In genomic region chr6:109149043-109149442, GRCm38 (mm10) we compare ENCODE assay signal across 19 mouse cellular contexts.
A peak's percentile ranks its signal among the peaks of the same experiment; 100 is the strongest.
DNase-seq lines count a peak whose midpoint lies in the region; ATAC-seq and TF ChIP-seq lines count a peak whose summit lies in the region.
"Had no signal": no experiment of that assay in that cellular context is flagged by ENCODE, and none has a peak within 500 bp of the region (broad histone marks: within the 10 kb centered on the region; RNA-seq: fewer than 3 reads in every experiment).

No protein-coding gene starts in this region.

- H3K79me2 ChIP-seq in heart, adult 2 months (replicated peaks; ENCODE audit: control insufficient read depth, insufficient read depth, low read length), result no peaks in the 10 kb centered on the region
- no peaks in the 10 kb centered on the region for H3K79me2 ChIP-seq in CH12.LX (replicated peaks; ENCODE audit: control insufficient read depth, extremely low read depth, insufficient read depth, poor library complexity, severe bottlenecking)

- in situ Hi-C loops in CH12.LX (cut with MboI; ENCODE audit: low pct_ligation_motif_present, low pct_unique_long_range_greater_than_20kb, low sequenced_read_pairs), result no loop called here

- DNase-seq in heart, adult 2 months, result no peak
- no peak for DNase-seq in left cerebral cortex, adult 2 months (ENCODE audit: extremely low spot score in 1 of 2, low spot score in 2 of 2)
- no peak for DNase-seq in left cerebral cortex, adult 9 months (ENCODE audit: low spot score in 2 of 2)
- DNase-seq in CH12.LX (ENCODE audit: extremely low read depth) (peak; percentile 9), NIH3T3 (ENCODE audit: low read depth) (peak; percentile 41)
- DNase-seq in c-Kit-positive CD71-positive TER-119-positive erythroid progenitor cells, embryonic 14.5 days (ENCODE audit: low spot score), result no peak
- no peak for DNase-seq in spleen, adult 18-20 months
- DNase-seq: adrenal gland, postnatal 10 days; cerebellum, adult 8-10 months; heart, adult 18-20 months; layer of hippocampus, postnatal 36 days; left cerebral cortex, postnatal 4 days; thymus, postnatal 4 days had no signal

- TF ChIP-seq RAD21 in CH12.LX (IDR thresholded peaks at IDR 0.05; ENCODE audit: low read depth, low read length), result peak; percentile 29

- no peak overlapping the region for H3K27ac ChIP-seq in heart, adult 2 months
- no peak overlapping the region for H3K27ac ChIP-seq in heart, embryonic 12.5 days (ENCODE audit: poor library complexity, severe bottlenecking)
- H3K27ac ChIP-seq in left cerebral cortex, adult 2 months, result no peak overlapping the region
- H3K27ac ChIP-seq in CH12.LX (ENCODE audit: insufficient read depth, low read depth), result no peak overlapping the region
- H3K27ac ChIP-seq: hindbrain, embryonic 12.5 days; intestine, embryonic 15.5 days; lung, embryonic 15.5 days had no signal

- dilution Hi-C loops in CH12.LX (cut with MboI; ENCODE audit: extremely low pct_ligation_motif_present, extremely low pct_unique_long_range_greater_than_20kb, low sequenced_read_pairs), result no loop called here

- no peaks in the 10 kb centered on the region for H3K36me3 ChIP-seq in heart, adult 2 months (ENCODE audit: control insufficient read depth, insufficient read depth, low read length)
- no peaks in the 10 kb centered on the region for H3K36me3 ChIP-seq in heart, embryonic 12.5 days
- H3K36me3 ChIP-seq in CH12.LX (replicated peaks in 1 of 2; ENCODE audit: control insufficient read depth in 1 of 2, insufficient read depth in 1 of 2, low read length in 1 of 2), result no peaks in the 10 kb centered on the region
- H3K36me3 ChIP-seq: hindbrain, embryonic 12.5 days; intestine, embryonic 15.5 days; lung, embryonic 15.5 days; neural tube, embryonic 13.5 days had no signal

- no peak for TF ChIP-seq EP300 in heart, adult 2 months (IDR thresholded peaks at IDR 0.05; ENCODE audit: insufficient read depth, low read depth, low read length)
- TF ChIP-seq EP300 in CH12.LX (IDR thresholded peaks at IDR 0.05; ENCODE audit: low read length), result no peak

- WGBS in heart, adult 2 months, result 80% methylated on average over 8 of the region's 8 CpGs
- 76% methylated on average over 8 of the region's 8 CpGs for WGBS in heart, embryonic 12.5 days

- intact Hi-C loops in heart, adult 2 months (cut with DNase I), result no loop called here
- intact Hi-C loops in left cerebral cortex, adult 2 months (cut with DNase I), result loop anchor here (5.0 kb wide), 2 partner anchors 187 to 277 kb away; no protein-coding TSS in a partner anchor

- no peak overlapping the region for H3K9ac ChIP-seq in heart, adult 2 months (ENCODE audit: low read depth, low read length)
- H3K9ac ChIP-seq in heart, embryonic 12.5 days, result no peak overlapping the region
- H3K9ac ChIP-seq in CH12.LX (ENCODE audit: insufficient read depth, low read depth), result no peak overlapping the region
- H3K9ac ChIP-seq: hindbrain, embryonic 12.5 days; intestine, embryonic 15.5 days; lung, embryonic 15.5 days; neural tube, embryonic 13.5 days had no signal

- 0 out of 2 replicates have a peak, but pooled peaks have one; percentile 13 for TF ChIP-seq CTCF in heart, adult 2 months (IDR thresholded peaks at IDR 0.05)
- TF ChIP-seq CTCF in left cerebral cortex, adult 2 months (IDR thresholded peaks at IDR 0.05), result peak; percentile 36
- peak in 1 of 2 experiments; percentile 45; a peak in 2 of 4 replicates for TF ChIP-seq CTCF in CH12.LX (conservative IDR thresholded peaks at IDR 0.05 in 1 of 2, IDR thresholded peaks at IDR 0.05 in 1 of 2; ENCODE audit: low read depth in 2 of 2, low read length in 2 of 2)

- H3K4me3 ChIP-seq in heart, adult 2 months, result no peak overlapping the region
- no peak overlapping the region for H3K4me3 ChIP-seq in heart, embryonic 12.5 days
- no peak overlapping the region for H3K4me3 ChIP-seq in left cerebral cortex, adult 2 months
- H3K4me3 ChIP-seq in CH12.LX (replicated peaks in 1 of 3; ENCODE audit: low read depth in 2 of 3, low read length in 2 of 3, poor library complexity in 1 of 3), result no peak overlapping the region
- H3K4me3 ChIP-seq: hindbrain, embryonic 12.5 days; intestine, embryonic 15.5 days; lung, embryonic 15.5 days; neural tube, embryonic 13.5 days had no signal

- no peaks in the 10 kb centered on the region for H3K27me3 ChIP-seq in heart, adult 2 months (ENCODE audit: control insufficient read depth, insufficient read depth, low read length)
- H3K27me3 ChIP-seq in heart, embryonic 12.5 days (replicated peaks), result no peaks in the 10 kb centered on the region
- no peaks in the 10 kb centered on the region for H3K27me3 ChIP-seq in CH12.LX (replicated peaks)
- H3K27me3 ChIP-seq: hindbrain, embryonic 12.5 days; intestine, embryonic 15.5 days; lung, embryonic 15.5 days; neural tube, embryonic 13.5 days had no signal

- no peaks in the 10 kb centered on the region for H3K9me3 ChIP-seq in heart, embryonic 12.5 days (replicated peaks)
- H3K9me3 ChIP-seq in CH12.LX (replicated peaks; ENCODE audit: low read length), result no peaks in the 10 kb centered on the region
- H3K9me3 ChIP-seq: hindbrain, embryonic 12.5 days; intestine, embryonic 15.5 days; lung, embryonic 15.5 days; neural tube, embryonic 13.5 days had no signal

- H3K4me2 ChIP-seq in heart, embryonic 12.5 days, result no peak overlapping the region
- H3K4me2 ChIP-seq in CH12.LX (ENCODE audit: insufficient read depth, low read depth, poor library complexity, severe bottlenecking), result no peak overlapping the region
- H3K4me2 ChIP-seq: hindbrain, embryonic 12.5 days; intestine, embryonic 15.5 days; lung, embryonic 15.5 days; neural tube, embryonic 13.5 days had no signal

- H3K4me1 ChIP-seq in heart, adult 2 months (ENCODE audit: control insufficient read depth, insufficient read depth, low read length), result peaks cover 2% of the 10 kb centered on the region; the same call in 1 of the 2 replicates
- H3K4me1 ChIP-seq in heart, embryonic 12.5 days (replicated peaks), result no peaks in the 10 kb centered on the region
- H3K4me1 ChIP-seq in CH12.LX (ENCODE audit: control insufficient read depth in 1 of 2, insufficient read depth in 2 of 2), result no peaks in the 10 kb centered on the region
- H3K4me1 ChIP-seq: intestine, embryonic 15.5 days; lung, embryonic 15.5 days had no signal

- no peak for ATAC-seq in heart, embryonic 12.5 days (ENCODE audit: insufficient number of reproducible peaks, low FRiP score)
- ATAC-seq: forebrain, embryonic 16.5 days; intestine, embryonic 15.5 days had no signal

- TF ChIP-seq POLR2A in heart, adult 2 months (IDR thresholded peaks at IDR 0.05; ENCODE audit: insufficient read depth, low read depth, low read length), result no peak
- no peak for TF ChIP-seq POLR2A in CH12.LX (IDR thresholded peaks at IDR 0.05; ENCODE audit: low read depth, low read length)

TF ChIP-seq in CH12.LX, 34 proteins besides CTCF, POLR2A, EP300 and RAD21:
- TF ChIP-seq SMC3 (IDR thresholded peaks at IDR 0.05; ENCODE audit: low read depth, low read length), result peak; percentile 29
- no peak for TF ChIP-seq JUND (conservative IDR thresholded peaks at IDR 0.05; ENCODE audit: low read depth, low read length)
- TF ChIP-seq MXI1 (IDR thresholded peaks at IDR 0.05; ENCODE audit: low read depth, low read length), result no peak

Comparison
In these comparisons a context has a peak if more than half of its experiments do, and no peak if none do; other contexts are left out.
1. DNase-seq: peak in CH12.LX (single experiment) and NIH3T3 (single experiment); none in heart, adult 2 months (0 of 2), left cerebral cortex, adult 2 months (0 of 2), left cerebral cortex, adult 9 months (0 of 2), c-Kit-positive CD71-positive TER-119-positive erythroid progenitor cells, embryonic 14.5 days (single experiment) and spleen, adult 18-20 months (0 of 2).